Mouse (Mus musculus): ENCODE data around the gene Enpp6. TPM values are rescaled to one million over a fixed set of nuclear protein-coding genes. Genes with fewer than 3 reads are reported as not detected.
A peak's percentile ranks its signal among the peaks of the same experiment; 100 is the strongest.

The Enpp6 gene
- polyA plus RNA-seq, 1 experiment from 2014 or later: 0.20 TPM

GRCm38 (mm10) chr8:47134736-47135135 lies 148.0 kb downstream of the Enpp6 start:
- H3K27ac ChIP-seq (ENCODE audit: low read depth, low read length): no peak overlapping the region
- H3K9ac ChIP-seq (ENCODE audit: low read depth, low read length): no peak overlapping the region
- TF ChIP-seq CTCF (IDR thresholded peaks at IDR 0.05; ENCODE audit: low read depth): no peak
- WGBS: 54% methylated on average over 11 of the region's 11 CpGs
- no peaks in the 10 kb centered on the region for H3K36me3 ChIP-seq (ENCODE audit: control insufficient read depth, insufficient read depth)
- no peaks in the 10 kb centered on the region for H3K27me3 ChIP-seq (replicated peaks; ENCODE audit: control insufficient read depth, insufficient read depth, low read length)
- H3K4me2 ChIP-seq (replicated peaks; ENCODE audit: low read depth): peak overlapping the region; percentile 43; the same call in 1 of the 2 replicates
- ATAC-seq: no peak
- no peaks in the 10 kb centered on the region for H3K4me1 ChIP-seq (replicated peaks; ENCODE audit: control insufficient read depth, insufficient read depth, low read length)
- H3K4me3 ChIP-seq (ENCODE audit: low read depth, low read length): no peak overlapping the region
- no peaks in the 10 kb centered on the region for H3K9me3 ChIP-seq (ENCODE audit: control insufficient read depth)

GRCm38 (mm10) chr8:47135586-47135985 lies 148.9 kb downstream of the Enpp6 start:
- Histone ChIP-seq H3K9me3 (ENCODE audit: control insufficient read depth) (no peaks in the 10 kb centered on the region), H3K4me3 (ENCODE audit: low read depth, low read length) (peak overlapping the region; percentile 22; the same call in 1 of the 2 replicates), H3K4me2 (replicated peaks; ENCODE audit: low read depth) (peak overlapping the region; percentile 43), H3K4me1 (replicated peaks; ENCODE audit: control insufficient read depth, insufficient read depth, low read length) (no peaks in the 10 kb centered on the region), H3K27ac (ENCODE audit: low read depth, low read length) (no peak overlapping the region), H3K9ac (ENCODE audit: low read depth, low read length) (no peak overlapping the region), H3K27me3 (replicated peaks; ENCODE audit: control insufficient read depth, insufficient read depth, low read length) (no peaks in the 10 kb centered on the region), H3K36me3 (ENCODE audit: control insufficient read depth, insufficient read depth) (no peaks in the 10 kb centered on the region)
- no peak for TF ChIP-seq CTCF (IDR thresholded peaks at IDR 0.05; ENCODE audit: low read depth)
- WGBS: 9% methylated on average over 9 of the region's 9 CpGs
- ATAC-seq: no peak

DNA sequence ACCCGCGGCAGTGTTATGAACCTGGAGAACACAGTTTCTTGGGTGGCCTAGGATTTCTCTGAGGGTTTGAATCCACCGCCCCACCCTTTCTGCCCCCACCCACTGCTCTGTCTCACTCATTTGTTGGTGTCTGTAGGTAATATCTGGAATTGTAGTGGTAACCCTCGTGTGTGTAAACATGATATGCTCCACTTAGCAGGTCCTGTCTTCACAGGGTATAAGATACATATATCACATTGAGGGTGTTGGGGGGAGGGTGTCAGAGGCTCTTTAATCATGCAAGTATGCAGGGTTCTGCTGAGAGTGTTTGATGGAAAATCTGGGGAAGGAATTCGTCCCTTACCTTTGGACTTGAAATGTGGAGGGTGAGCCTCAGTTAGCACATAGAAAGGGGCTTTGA lies 149.4 kb downstream of the Enpp6 start:
- no peaks in the 10 kb centered on the region for H3K27me3 ChIP-seq (replicated peaks; ENCODE audit: control insufficient read depth, insufficient read depth, low read length)
- 36% methylated on average over 5 of the region's 5 CpGs for WGBS
- no peaks in the 10 kb centered on the region for H3K4me1 ChIP-seq (replicated peaks; ENCODE audit: control insufficient read depth, insufficient read depth, low read length)
- peak overlapping the region; percentile 43 for H3K4me2 ChIP-seq (replicated peaks; ENCODE audit: low read depth)
- TF ChIP-seq CTCF (IDR thresholded peaks at IDR 0.05; ENCODE audit: low read depth): no peak
- no peak for ATAC-seq
- no peaks in the 10 kb centered on the region for H3K9me3 ChIP-seq (ENCODE audit: control insufficient read depth)
- no peaks in the 10 kb centered on the region for H3K36me3 ChIP-seq (ENCODE audit: control insufficient read depth, insufficient read depth)
- H3K4me3 ChIP-seq (ENCODE audit: low read depth, low read length): no peak overlapping the region
- H3K27ac ChIP-seq (ENCODE audit: low read depth, low read length): no peak overlapping the region
- H3K9ac ChIP-seq (ENCODE audit: low read depth, low read length): no peak overlapping the region

GRCm38 (mm10) chr8:47145258-47145657 lies 158.6 kb downstream of the Enpp6 start:
- no peaks in the 10 kb centered on the region for H3K9me3 ChIP-seq (ENCODE audit: control insufficient read depth)
- no peak overlapping the region for H3K27ac ChIP-seq (ENCODE audit: low read depth, low read length)
- no peak overlapping the region for H3K4me3 ChIP-seq (ENCODE audit: low read depth, low read length)
- H3K9ac ChIP-seq (ENCODE audit: low read depth, low read length): no peak overlapping the region
- no peaks in the 10 kb centered on the region for H3K36me3 ChIP-seq (ENCODE audit: control insufficient read depth, insufficient read depth)
- no peak overlapping the region for H3K4me2 ChIP-seq (replicated peaks; ENCODE audit: low read depth)
- 92% methylated on average over 8 of the region's 9 CpGs for whole genome bisulfite sequencing
- no peaks in the 10 kb centered on the region for H3K27me3 ChIP-seq (replicated peaks; ENCODE audit: control insufficient read depth, insufficient read depth, low read length)
- H3K4me1 ChIP-seq (replicated peaks; ENCODE audit: control insufficient read depth, insufficient read depth, low read length): no peaks in the 10 kb centered on the region
- TF ChIP-seq CTCF (IDR thresholded peaks at IDR 0.05; ENCODE audit: low read depth): no peak
- ATAC-seq: no peak

Other genes starting within 250 kb of the Enpp6 start
- 43.3 and 46.2 TPM in 2 replicates for gene Irf2, start 247.2 kb upstream of the Enpp6 start, polyA plus RNA-seq (2015; fragmentation: Nextera tagmentation; extraction: Ambion mirVana)